Mouse (Mus musculus) brown adipose tissue, adult 24 weeks (tissue): ENCODE results near the gene Naalad2. TPM values are rescaled to one million over a fixed set of nuclear protein-coding genes. Genes with fewer than 3 reads are reported as not detected.
"Not testable (repeated sequence)": the region's sequence is repeated elsewhere in the genome, so short reads cannot be mapped to it uniquely, and the experiment has no call there.

ENCODE experiments used
- H3K27ac ChIP-seq: fragments of 200-500 bp; replicated peaks from 2 replicates; pipeline ENCODE4 v1.5.1; 2012; ENCODE audit warnings: low read depth, mild to moderate bottlenecking, low read length
- H3K4me1 ChIP-seq: fragments of 200-500 bp; 2 replicates; pipeline ENCODE4 v1.6.1; 2012; ENCODE audit warnings: low read length, mixed read lengths; ENCODE audit not compliant: control insufficient read depth, insufficient read depth, insufficient read length
- H3K4me3 ChIP-seq: fragments of 200-500 bp; 2 replicates; pipeline ENCODE4 v1.5.1; 2012; ENCODE audit warnings: low read depth, mild to moderate bottlenecking, low read length, moderate library complexity; ENCODE audit not compliant: insufficient read depth
- polyA plus RNA-seq: library from polyadenylated mRNA; stranded (reverse); fragments of >200 nt; gene quantifications from 2 replicates; pipeline ENCODE4 v1.2.4, GENCODE M21; 2012; ENCODE audit not compliant: missing spikeins, insufficient read depth, insufficient read length

Gene Naalad2
- polyA plus RNA-seq, result 3.8 and 5.0 TPM in 2 replicates

DNA sequence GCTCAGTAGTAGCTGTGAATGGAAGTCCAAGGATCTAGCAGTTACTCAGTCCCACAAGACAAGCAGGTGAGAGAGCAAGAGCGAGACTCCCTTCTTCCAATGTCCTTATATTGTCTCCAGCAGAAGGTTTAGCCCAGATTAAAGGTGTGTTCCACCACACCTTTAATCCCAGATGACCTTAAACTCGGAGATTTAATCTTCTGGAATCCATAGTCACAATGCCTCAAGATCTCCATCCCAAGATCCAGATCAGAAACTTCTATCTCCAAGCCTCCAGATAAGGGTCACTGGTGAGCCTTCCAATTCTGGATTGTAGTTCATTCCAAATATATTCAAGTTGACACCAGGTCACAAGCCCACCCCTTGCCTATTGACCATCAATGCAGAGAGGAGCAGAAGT, at the start of gene Naalad2:
TSS of gene Naalad2 (minus strand) at position 101 of the 400 bp plus-strand sequence.
- H3K4me1 ChIP-seq, H3K27ac ChIP-seq, H3K4me3 ChIP-seq: not testable (repeated sequence)

DNA sequence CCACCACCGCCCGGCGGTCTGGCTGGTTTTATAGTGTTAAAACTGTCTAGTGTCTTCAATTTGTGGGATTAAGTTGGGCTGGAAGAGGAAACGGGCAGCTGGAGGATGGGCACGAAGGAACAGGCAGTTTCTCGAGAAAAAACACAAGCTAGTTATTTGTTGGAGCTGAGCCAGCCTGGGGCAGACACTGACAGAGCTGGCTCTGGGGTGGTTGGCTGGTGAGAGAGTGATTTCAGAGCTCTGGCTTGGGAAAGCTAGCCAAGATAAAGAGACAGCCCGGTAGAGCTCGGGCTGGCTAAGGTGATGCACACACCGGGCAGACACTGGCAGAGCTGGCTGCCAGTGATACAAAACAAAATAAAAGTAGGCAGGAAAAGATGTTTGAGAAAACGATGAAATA, 28.9 kb upstream of the Naalad2 start:
- Histone ChIP-seq H3K27ac (no peak overlapping the region), H3K4me3 (no peak overlapping the region), H3K4me1 (no peaks in the 10 kb centered on the region)

DNA sequence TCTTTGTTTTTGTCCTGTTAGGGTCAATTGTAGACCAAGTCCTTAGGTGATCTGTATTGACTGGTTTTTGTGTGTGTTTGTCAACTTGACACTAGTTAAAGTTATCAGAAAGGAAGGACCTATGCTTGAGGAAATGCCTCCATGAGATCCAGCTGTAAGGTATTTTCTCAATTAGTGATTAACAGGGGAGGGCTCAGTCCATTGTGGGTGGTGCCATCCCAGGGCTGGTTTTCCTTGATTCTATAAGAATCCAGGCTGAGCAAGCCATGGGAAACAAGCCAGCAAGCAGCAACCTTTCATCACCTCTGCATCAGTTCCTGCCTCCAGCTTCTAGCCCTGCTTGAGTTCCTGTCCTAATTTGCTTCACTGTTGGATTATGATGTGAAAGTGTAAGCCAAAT, 27.6 kb upstream of the Naalad2 start, which contains the start of gene Mbd3l2:
TSS of gene Mbd3l2 (plus strand) at position 301 of the 400 bp plus-strand sequence.
- H3K4me1 ChIP-seq, result no peaks in the 10 kb centered on the region
- no peak within 1 kb of the TSS for H3K27ac ChIP-seq
- H3K4me3 ChIP-seq, result no peak within 1 kb of the TSS

DNA sequence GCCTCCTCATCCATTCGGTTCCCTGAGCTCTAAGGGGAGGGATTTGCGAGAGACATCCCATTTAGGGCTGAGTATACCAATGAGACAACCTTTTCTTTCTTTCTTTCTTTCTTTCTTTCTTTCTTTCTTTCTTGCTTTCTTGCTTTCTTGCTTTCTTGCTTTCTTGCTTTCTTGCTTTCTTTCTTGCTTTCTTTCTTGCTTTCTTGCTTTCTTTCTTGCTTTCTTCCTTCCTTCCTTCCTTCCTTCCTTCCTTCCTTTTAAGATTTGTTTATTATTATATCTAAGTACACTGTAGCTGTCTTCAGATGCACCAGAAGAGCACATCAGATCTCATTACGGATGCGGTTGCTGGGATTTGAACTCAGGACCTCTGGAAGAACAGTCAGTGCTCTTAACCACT, 9.6 kb upstream of the Naalad2 start:
- not testable (repeated sequence) for H3K4me1 ChIP-seq, H3K27ac ChIP-seq, H3K4me3 ChIP-seq

- H3K4me3 ChIP-seq, result no peak within 1 kb of the TSS
- H3K4me1 ChIP-seq, result no peaks in the 10 kb centered on the region
- no peak within 1 kb of the TSS for H3K27ac ChIP-seq
Observed at GRCm38 (mm10) chr9:18404118-18404517, 1.3 kb upstream of the Naalad2 start, which contains the start of gene Ubtfl1. Gene Ubtfl1 (plus strand): TSS chr9:18404418.

GRCm38 (mm10) chr9:18399629-18400028, 3.2 kb downstream of the Naalad2 start:
- Histone ChIP-seq H3K27ac (no peak overlapping the region), H3K4me1 (no peaks in the 10 kb centered on the region), H3K4me3 (no peak overlapping the region)

DNA sequence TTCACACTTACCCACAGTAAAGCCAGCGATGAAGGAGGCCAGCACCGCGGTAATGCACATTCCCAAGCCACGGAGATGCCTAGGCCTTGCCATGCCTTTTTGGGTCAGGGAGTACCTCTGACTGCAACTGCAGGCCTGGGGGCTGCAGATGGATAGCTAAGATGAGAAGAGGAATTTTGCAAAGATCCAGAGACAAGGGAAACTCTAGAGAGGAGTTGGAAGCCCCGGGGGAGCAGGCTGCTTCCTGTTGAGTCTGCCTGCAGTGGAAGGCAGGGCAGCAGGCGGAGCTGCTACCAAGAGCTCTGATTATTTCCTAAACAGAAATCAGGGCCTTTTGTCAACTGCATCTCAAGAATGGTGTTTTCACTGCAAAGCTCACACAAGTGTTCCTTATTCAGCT, 17.0 kb downstream of the Naalad2 start:
- Histone ChIP-seq H3K27ac (peak overlapping the region; percentile 47), H3K4me1 (no peaks in the 10 kb centered on the region), H3K4me3 (peak overlapping the region; percentile 54)

- not testable (repeated sequence) for H3K4me3 ChIP-seq, H3K4me1 ChIP-seq
Observed at GRCm38 (mm10) chr9:18373026-18373425, 29.8 kb downstream of the Naalad2 start.

GRCm38 (mm10) chr9:18319990-18320389, 82.8 kb downstream of the Naalad2 start:
- H3K4me1 ChIP-seq, result no peaks in the 10 kb centered on the region
- no peak overlapping the region for H3K27ac ChIP-seq
- H3K4me3 ChIP-seq, result no peak overlapping the region

More at GRCm38 (mm10) chr9:18373026-18373425, 29.8 kb downstream of the Naalad2 start:
- H3K27ac ChIP-seq, result not testable (repeated sequence)

- H3K4me1 ChIP-seq, result peaks cover 4% of the 10 kb centered on the region
- no peak overlapping the region for H3K27ac ChIP-seq
- H3K4me3 ChIP-seq, result no peak overlapping the region
Observed at GRCm38 (mm10) chr9:18298301-18298700, 104.5 kb downstream of the Naalad2 start.

GRCm38 (mm10) chr9:18293026-18293781, 109.6 kb downstream of the Naalad2 start:
- H3K4me1 ChIP-seq, result peaks cover 5% of the 10 kb centered on the region
- peak overlapping the region; percentile 94 for H3K4me3 ChIP-seq
- H3K27ac ChIP-seq, result peak overlapping the region; percentile 99

- Histone ChIP-seq H3K4me3 (peak overlapping the region; percentile 94), H3K4me1 (peaks cover 5% of the 10 kb centered on the region), H3K27ac (peak overlapping the region; percentile 99)
Observed at GRCm38 (mm10) chr9:18292443-18292922, 110.3 kb downstream of the Naalad2 start.

DNA sequence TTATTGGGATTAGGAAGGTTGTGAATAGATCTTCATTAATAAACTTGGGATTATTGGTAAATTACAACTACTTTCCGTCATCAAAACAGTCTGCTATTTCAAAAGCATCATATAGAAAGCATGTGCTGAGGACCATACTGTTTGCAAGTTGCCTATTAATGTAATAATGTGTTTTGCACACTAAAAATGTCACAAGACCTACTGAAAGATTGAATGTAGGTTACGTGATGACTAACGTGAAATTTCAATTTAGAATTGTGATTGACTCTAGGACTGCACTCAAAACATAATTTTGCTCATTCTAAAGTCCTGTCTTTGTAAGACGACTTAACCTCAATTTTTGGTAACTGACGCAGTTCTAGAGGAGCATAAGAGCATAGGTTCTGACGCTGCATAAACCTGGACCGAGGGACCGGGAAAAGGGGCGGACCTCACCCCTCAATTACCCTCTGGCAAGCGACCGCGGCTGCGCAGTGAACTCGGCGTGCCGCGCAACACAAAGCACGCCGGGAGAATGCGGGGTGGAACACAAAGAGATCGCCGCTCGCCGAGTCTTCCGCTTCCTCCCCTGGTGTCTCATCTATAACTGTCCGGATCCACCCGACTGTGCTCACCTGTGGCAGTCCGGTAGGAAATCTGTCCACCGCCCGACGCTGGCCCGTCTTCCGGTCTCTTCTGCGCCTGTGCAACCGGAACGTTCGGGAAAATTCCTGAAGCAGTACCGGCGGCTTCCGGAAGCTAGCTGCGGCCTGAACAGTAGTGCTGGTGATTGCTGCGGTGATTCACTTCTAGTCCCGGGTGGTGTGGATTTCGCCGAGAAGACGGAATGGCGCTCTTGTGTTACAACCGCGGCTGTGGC, 111.0 kb downstream of the Naalad2 start, which contains the start of gene Chordc1:
TSS of gene Chordc1 (plus strand) at position 555 of the 859 bp plus-strand sequence.
- H3K4me3 ChIP-seq, result peak within 1 kb of the TSS; percentile 94
- H3K27ac ChIP-seq, result peak within 1 kb of the TSS; percentile 99

DNA sequence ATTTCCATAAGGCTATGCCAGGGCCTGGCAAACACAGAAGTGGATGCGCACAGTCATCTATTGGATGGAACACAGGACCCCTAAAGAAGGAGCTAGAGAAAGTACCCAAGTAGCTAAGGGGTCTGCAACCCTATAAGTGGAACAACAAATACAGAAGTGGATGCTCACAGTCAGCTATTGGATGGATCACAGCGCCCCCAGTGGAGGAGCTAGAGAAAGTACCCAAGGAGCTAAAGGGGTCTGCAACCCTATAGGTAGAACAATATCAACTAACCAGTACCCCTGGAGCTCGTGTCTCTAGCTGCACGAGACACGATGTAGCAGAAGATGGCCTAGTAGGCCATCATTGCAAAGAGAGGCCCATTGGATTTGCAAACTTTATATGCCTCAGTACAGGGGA, 124.1 kb downstream of the Naalad2 start:
- H3K4me3 ChIP-seq, H3K27ac ChIP-seq, H3K4me1 ChIP-seq: not testable (repeated sequence)

More for the DNA sequence above, 111.0 kb downstream of the Naalad2 start, which contains the start of gene Chordc1:
- peaks cover 5% of the 10 kb centered on the region for H3K4me1 ChIP-seq

DNA sequence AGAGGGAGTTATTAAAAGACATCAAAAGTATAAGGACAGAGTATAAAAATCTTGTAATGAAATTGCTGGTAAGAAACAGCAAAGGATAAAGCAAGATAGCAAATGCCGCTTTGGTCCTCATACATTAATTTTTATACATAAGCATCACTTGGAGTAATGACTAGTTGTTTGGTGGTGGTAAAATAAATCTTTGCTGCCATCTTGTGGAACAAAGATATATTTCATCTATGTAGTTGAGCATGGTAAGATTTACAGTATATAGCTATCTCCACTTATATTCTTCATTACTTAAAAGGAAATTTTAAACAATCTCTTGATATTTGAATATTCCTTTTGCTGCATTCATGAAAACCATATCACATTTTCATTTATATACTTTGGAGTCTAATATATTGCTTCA, 125.3 kb downstream of the Naalad2 start:
- Histone ChIP-seq H3K4me1 (no peaks in the 10 kb centered on the region), H3K27ac (no peak overlapping the region), H3K4me3 (no peak overlapping the region)
